Mouse (Mus musculus) natural killer cell, adult 2 months (primary cell): ENCODE data around the gene Msi1.
A peak's percentile ranks its signal among the peaks of the same experiment; 100 is the strongest.
"Not testable (repeated sequence)": the region's sequence is repeated elsewhere in the genome, so short reads cannot be mapped to it uniquely, and the experiment has no call there.

Source experiments
- DNase-seq, 2 experiments: peaks; one replicate each; pipeline ENCODE4 v3.0.0; 2022; ENCODE audit warnings: low spot score in 2 of 2

Gene Msi1

DNA sequence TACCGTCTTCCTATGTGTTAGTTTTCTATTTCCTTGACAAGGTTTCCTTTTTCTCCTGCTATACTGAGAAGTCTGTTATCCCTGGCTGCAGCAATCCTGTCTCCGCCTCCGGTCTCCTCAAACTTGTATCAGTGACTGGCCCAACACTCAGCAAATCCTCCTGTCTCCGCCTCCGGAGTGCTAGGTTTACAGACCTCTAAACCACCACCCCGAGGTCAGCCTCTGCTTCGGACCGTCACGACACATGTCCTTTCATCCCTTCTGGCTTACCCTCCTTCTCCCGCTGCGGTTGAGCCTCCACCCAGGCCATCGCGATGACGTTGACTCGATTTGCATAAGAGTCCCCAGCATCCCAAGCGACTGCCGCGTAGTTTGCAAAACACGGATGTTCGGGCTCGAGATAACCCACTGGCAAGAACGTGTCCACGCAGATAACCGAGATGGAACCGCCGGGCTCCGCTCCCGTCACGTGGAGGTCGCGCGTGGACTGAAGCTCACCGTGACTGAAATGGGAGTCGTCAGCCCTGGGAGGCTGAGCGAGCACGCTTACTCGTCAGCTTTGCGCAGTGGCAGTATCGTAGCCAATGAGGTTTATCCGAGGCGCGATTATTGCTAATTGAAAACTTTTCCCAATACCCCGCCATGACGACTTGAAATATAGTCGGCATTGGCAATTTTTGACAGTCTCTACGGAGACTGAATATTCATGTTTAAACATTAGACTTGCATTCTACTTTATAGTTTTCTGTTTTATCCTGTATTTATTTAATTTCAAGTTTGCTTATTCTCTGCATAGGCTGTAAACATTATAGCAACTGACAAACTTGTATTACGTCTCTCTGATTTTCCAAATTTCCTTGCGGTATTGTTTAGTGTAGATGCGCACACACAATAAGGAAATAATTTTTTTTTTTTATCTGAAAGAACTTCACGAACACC, 60.6 kb downstream of the Msi1 start:
- DNase-seq, result peak; percentile 92 to 94

DNA sequence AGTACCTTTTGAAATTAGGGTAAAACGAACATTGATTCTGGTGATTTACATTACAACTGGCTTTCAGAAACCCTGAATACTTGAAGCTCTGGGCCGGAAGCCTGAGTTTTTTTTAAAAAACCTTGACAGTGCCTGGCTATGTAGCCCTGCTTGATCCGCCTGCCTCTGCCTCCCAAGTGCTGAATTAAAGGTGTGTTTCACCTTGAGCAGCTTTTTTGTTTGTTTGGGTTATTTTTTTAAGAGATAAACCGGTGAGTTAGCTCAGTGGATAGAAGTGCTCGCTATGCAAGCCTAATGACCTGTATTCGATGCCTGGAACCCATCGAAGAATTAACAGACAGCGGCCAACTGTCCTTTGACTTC, 61.2 kb downstream of the Msi1 start:
- peak in 1 of 2 experiments; percentile 17 for DNase-seq

DNA sequence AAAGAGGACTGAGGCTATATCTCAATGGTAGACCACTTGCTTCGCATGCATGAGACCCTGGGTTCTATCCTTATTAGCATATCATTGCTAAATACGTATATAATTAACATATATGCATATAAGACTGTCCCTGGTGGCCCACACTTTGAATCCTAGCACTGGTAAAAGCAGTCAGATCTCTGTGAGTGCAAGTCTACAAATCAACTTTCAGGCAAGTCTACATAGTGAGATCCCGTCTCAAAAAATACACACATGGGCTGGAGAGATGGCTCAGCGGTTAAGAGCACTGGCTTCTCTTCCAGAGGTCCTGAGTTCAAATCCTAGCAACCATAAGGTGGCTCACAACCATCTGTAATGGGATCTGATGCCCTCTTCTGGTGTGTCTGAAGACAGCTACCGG, 61.7 kb downstream of the Msi1 start:
- DNase-seq, result no peak

DNA sequence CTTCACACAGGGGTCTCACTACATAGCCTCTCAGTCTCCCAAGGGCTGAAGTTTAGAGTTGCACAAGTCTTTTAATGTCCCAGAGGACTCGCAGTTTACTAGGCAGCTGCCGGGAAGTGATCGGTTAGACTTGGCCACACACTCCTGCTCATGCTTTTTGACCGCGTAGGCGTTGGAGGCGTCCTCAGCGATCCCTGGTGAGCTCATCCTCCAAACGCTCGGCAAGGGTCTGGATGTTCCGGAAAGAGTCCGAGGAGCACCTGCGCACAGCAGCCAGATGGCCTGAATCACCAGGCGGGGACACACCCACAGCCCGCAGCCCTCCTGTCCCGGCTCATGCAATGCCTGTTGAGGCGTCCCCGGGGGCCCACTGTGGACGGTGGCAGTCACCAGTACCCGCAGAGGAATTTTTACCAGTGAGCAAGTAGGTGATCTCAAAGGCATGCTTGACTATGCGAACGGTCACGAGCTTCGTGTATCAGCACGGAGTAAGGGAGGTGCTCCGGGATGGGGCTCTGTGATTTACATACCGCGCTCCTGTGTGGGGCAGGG, 62.4 kb downstream of the Msi1 start:
- DNase-seq, result peak; percentile 56 to 60

DNA sequence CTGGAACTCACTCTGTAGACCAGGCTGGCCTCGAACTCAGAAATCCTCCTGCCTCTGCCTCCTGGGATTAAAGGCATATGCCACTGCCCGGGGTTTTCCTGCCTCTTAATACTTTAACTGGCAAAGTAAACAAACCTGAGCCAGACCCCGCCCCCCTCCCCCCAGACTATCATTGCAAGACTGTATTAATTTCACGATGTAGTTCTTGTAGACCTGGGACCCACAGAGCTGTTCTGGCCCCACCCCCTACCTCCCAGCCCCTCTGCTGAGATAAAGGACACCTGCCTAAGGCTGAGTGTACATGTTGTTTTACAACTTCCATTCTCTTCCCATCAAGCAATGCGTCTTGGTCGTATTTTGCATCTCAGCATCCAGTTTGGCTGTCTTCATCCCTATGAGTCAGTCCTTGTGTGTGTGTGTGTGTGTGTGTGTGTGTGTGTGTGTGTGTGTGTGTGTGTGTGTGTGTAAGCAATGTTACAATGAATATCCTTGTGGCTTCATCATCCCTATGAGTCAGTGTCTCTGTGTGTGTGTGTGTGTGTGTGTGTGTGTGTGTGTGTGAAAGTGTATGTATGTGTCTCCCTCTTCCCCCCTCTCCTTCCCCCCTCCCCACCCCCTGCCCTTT, 63.4 kb downstream of the Msi1 start:
- no peak for DNase-seq

- no peak for DNase-seq
These were observed 64.0 kb downstream of the Msi1 start for GRCm38 (mm10) chr5:115493441-115493840.

DNA sequence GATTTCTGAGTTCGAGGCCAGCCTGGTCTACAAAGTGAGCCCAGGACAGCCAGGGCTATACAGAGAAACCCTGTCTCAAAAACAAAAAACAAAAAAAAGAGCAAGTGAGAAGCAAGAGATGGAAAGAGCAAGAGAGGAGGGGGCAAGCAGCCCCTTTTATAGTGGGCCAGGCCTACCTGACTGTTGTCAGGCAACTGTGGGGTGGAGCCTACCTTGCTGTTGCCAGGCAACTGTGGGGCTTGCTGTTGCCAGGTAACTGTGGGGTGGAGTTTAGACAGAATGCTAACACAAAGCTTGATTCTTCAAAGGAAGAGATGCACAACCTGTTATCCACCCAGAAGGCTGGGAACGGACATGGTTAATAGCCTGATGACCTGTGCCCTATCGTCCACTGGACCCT, 66.2 kb downstream of the Msi1 start:
- DNase-seq, result not testable (repeated sequence)

- no peak for DNase-seq
These were observed 67.6 kb downstream of the Msi1 start for GRCm38 (mm10) chr5:115497033-115497432.

- no peak for DNase-seq
These were observed 69.2 kb downstream of the Msi1 start for GRCm38 (mm10) chr5:115498307-115499240.

- DNase-seq, result peak in 1 of 2 experiments; percentile 24
These were observed 71.1 kb downstream of the Msi1 start for GRCm38 (mm10) chr5:115500383-115500935.

DNA sequence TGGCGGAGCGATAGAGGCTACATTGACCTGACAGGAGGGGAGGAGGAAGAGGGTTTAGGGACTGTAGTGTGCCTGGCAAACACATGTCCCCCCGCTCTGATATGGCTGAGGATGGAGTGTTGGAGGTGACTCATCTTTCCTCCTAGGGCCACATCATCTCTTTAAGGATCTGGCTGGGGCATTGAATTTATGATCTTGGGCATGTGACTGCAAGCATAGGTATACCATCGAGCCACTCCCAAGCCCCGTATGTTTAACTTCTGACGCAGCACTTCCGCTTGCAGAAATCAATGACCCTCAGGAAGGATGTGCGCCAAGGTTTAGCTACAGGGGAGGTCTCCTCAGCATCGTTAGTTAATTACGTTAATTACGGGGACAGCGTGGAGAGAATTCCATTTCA, 73.6 kb downstream of the Msi1 start:
- DNase-seq, result no peak
